Mouse (Mus musculus): Measurements from ENCODE around the gene Sugct.

GRCm38 (mm10) chr13:16840994-16841393, 854.4 kb downstream of the Sugct start:
- TF ChIP-seq CTCF (IDR thresholded peaks at IDR 0.05; ENCODE audit: low read depth, low read length) (no peak), POLR2A (IDR thresholded peaks at IDR 0.05; ENCODE audit: extremely low read depth, insufficient read depth, low read length) (no peak)
